Mouse (Mus musculus) spleen, embryonic (tissue): ENCODE results near the gene Anks3.

Source experiments
- CTCF ChIA-PET: fragments of 350-600 bp; sonication (Branson Sonifier 250); formaldehyde crosslinking; loops from one replicate; lab custom pipeline; 2022; lab: Charles Lee

Anks3 gene

GRCm38 (mm10) chr16:4935430-4935829 lies 28.6 kb downstream of the Anks3 start:
- CTCF ChIA-PET, result no interaction called here

GRCm38 (mm10) chr16:4932429-4932828 lies 31.6 kb downstream of the Anks3 start:
- CTCF ChIA-PET, result interaction anchor here (0.6 kb wide), 1 partner anchor 18 kb away, joined by 3 read pairs; no protein-coding TSS in a partner anchor

GRCm38 (mm10) chr16:4928474-4928873 lies 35.5 kb downstream of the Anks3 start:
- CTCF ChIA-PET, result no interaction called here

GRCm38 (mm10) chr16:4927967-4928366 lies 36.0 kb downstream of the Anks3 start:
- CTCF ChIA-PET, result no interaction called here

- CTCF ChIA-PET, result interaction anchor here (0.6 kb wide), 1 partner anchor 43 kb away, joined by 4 read pairs; no protein-coding TSS in a partner anchor
Observed at GRCm38 (mm10) chr16:4923996-4924395, 40.0 kb downstream of the Anks3 start.

- CTCF ChIA-PET, result no interaction called here
Observed at GRCm38 (mm10) chr16:4922481-4922880, 41.5 kb downstream of the Anks3 start.

- CTCF ChIA-PET, result no interaction called here
Observed at GRCm38 (mm10) chr16:4920556-4920955, 43.4 kb downstream of the Anks3 start.

GRCm38 (mm10) chr16:4916608-4917007 lies 47.4 kb downstream of the Anks3 start:
- CTCF ChIA-PET, result interaction anchor here (1.0 kb wide), 1 partner anchor 23 kb away, joined by 4 read pairs; no protein-coding TSS in a partner anchor

GRCm38 (mm10) chr16:4915931-4916330 lies 48.1 kb downstream of the Anks3 start:
- CTCF ChIA-PET, result interaction anchor here (1.0 kb wide), 1 partner anchor 23 kb away, joined by 4 read pairs; no protein-coding TSS in a partner anchor

- CTCF ChIA-PET, result interaction anchor here (0.7 to 2.0 kb wide), 3 partner anchors 34 to 50 kb away, joined by 3 to 10 read pairs (median 3); partner anchors contain the start of gene Ubald1
Observed at GRCm38 (mm10) chr16:4913783-4914735, 49.9 kb downstream of the Anks3 start.

GRCm38 (mm10) chr16:4912907-4913782 lies 50.9 kb downstream of the Anks3 start:
- CTCF ChIA-PET, result interaction anchor here (0.9 to 2.0 kb wide), 4 partner anchors 21 to 39 kb away, joined by 3 to 10 read pairs (median 4); partner anchors contain the start of gene Ubald1

- CTCF ChIA-PET, result no interaction called here
Observed at GRCm38 (mm10) chr16:4912074-4912648, 51.8 kb downstream of the Anks3 start.

GRCm38 (mm10) chr16:4910758-4911157 lies 53.2 kb downstream of the Anks3 start:
- CTCF ChIA-PET, result no interaction called here

GRCm38 (mm10) chr16:4909745-4910144 lies 54.3 kb downstream of the Anks3 start:
- CTCF ChIA-PET, result no interaction called here

GRCm38 (mm10) chr16:4907972-4908371 lies 56.0 kb downstream of the Anks3 start:
- CTCF ChIA-PET, result interaction anchor here (0.5 to 0.7 kb wide), 2 partner anchors 12 to 37 kb away, joined by 3 to 5 read pairs; no protein-coding TSS in a partner anchor

GRCm38 (mm10) chr16:4907386-4907785 lies 56.6 kb downstream of the Anks3 start:
- CTCF ChIA-PET, result interaction anchor here (0.7 kb wide), 1 partner anchor 36 kb away, joined by 3 read pairs; no protein-coding TSS in a partner anchor

GRCm38 (mm10) chr16:4906559-4906958 lies 57.4 kb downstream of the Anks3 start:
- CTCF ChIA-PET, result no interaction called here

GRCm38 (mm10) chr16:4905591-4905990 lies 58.4 kb downstream of the Anks3 start:
- CTCF ChIA-PET, result no interaction called here

- CTCF ChIA-PET, result interaction anchor here (0.5 kb wide), 1 partner anchor 169 kb away, joined by 3 read pairs; no protein-coding TSS in a partner anchor
Observed at GRCm38 (mm10) chr16:4904878-4905277, 59.1 kb downstream of the Anks3 start.

GRCm38 (mm10) chr16:4903491-4904102 lies 60.4 kb downstream of the Anks3 start:
- CTCF ChIA-PET, result interaction anchor here (0.6 kb wide), 1 partner anchor 28 kb away, joined by 8 read pairs; no protein-coding TSS in a partner anchor
